Mouse (Mus musculus) adrenal gland, postnatal 14 days (tissue): Measurements from ENCODE around the gene Myl6b. TPM values are rescaled to one million over a fixed set of nuclear protein-coding genes. Genes with fewer than 3 reads are reported as not detected.
"Not testable (repeated sequence)": the region's sequence is repeated elsewhere in the genome, so short reads cannot be mapped to it uniquely, and the experiment has no call there.

Source experiments
- DNase-seq: peaks from one replicate; pipeline ENCODE4 v3.0.0; 2021; ENCODE audit warnings: mixed read lengths
- total RNA-seq: library from RNA; stranded (reverse); gene quantifications from 2 replicates; pipeline ENCODE4 v1.2.3, GENCODE M21; 2021

The Myl6b gene
- total RNA-seq, 1 experiment from 2014 or later: 5.0 TPM

DNA sequence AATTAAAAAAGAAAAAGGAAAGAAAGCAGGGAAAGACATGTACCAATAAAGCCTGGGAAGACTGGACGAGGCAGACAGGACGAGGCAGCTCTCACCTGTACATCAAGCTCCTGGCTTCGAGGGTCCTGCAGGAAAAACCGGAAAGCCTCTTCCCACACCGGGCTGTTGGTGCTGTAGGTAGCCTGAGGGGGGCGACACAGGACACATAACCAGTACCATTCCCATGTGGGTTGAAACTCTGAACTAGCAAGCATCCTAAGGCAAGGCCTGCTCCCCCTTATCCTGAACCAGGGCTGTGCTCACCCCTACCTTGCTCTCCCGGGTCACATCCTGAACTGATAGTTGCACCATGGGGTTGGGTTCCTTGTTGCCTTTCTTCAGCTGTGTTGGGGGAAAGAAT is 20.3 kb upstream of the Myl6b start:
- peak; percentile 71 for DNase-seq

DNA sequence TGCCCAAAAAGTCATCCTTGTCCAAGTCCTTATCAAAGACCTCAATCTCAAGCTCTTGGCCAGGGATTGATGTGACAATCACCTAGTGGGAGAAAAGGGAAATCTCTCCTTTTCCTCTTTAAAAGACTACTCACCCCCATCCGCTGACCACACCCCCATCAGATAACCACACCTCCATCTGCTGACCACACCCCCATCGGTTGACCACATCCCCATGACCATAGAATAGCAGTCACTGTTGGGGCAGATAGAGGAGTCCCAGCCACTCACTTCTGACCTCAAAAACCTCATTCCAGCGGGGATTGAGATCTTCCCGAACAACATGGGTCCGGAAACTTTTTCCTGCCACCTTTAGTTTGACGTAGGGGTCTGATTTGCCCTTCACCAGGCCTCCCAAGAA is 18.2 kb upstream of the Myl6b start:
- no peak for DNase-seq

DNA sequence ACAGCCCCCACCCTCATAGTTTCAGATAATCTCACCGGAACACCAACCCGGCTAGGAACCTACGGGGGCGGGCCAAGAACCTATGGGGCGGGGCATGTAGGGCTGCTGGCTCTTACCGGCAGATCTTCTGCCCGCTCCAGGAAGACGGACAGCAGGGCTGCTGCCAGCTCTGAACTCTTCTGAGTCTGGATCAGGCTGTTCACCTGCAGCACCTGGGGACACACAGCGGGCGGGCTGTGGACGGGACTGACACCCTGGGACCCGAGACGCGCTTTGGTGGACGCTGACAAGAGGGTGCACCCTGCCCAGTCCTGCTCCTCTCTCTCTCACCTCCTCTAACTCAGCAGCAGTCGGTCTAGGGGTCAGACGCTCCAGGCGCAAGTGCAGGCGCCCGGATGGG is 17.5 kb upstream of the Myl6b start:
- DNase-seq: no peak

DNA sequence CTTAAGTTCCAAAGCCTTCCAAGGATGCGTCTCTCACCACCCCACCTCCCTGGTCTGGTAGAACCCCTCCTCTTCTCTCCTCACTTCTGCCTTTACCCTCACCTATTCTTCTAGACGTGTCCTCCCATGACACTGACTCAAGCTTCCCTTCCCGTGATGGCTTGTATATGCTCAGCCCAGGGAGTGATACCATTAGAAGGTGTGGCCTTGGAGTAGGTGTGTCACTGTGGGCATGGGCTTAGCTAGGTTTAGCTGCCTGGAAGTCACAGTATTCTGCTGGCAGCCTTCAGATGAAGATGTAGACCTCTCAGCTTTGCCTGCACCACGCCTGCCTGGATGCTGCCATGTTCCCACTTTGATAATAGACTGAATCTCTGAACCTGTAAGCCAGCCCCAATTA is 16.6 kb upstream of the Myl6b start:
- DNase-seq: no peak

DNA sequence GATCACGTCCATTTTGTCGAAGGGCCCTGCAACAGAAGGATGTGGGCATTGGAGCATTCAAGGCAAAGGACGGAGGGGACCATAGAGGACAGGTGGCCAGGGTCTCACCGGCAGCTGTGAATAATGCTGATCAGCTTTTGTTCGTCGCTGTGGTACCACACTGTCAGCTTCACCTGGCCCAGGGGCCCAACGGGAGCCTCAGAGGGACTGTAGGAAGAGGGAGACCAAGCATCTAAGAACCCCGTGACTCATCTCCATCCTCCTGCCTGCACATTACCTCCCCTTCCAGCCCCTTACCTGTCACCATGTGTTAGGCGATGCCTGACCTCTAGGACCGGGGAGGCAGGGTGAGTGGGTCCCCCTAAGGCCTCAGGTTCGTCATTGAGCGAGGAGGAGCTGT is 13.3 kb upstream of the Myl6b start:
- no peak for DNase-seq

DNA sequence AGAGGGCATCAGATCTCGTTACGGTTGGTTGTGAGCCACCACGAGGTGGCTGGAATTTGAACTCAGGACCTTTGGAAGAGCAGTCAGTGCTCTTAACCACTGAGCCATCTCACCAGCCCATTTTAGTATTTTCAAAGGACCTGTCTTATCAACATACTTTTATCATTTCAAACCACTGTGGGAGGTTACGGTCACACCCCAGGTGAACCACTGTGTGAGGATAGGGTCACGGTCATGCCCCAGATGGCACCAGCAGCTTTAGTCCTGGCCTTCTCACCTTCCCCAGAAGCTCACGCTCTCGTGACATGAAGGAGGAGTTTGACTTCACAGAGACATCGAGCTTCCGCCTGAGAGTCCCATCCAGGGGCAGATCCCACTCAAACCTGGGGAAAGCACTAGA is 12.7 kb upstream of the Myl6b start:
- no peak for DNase-seq

DNA sequence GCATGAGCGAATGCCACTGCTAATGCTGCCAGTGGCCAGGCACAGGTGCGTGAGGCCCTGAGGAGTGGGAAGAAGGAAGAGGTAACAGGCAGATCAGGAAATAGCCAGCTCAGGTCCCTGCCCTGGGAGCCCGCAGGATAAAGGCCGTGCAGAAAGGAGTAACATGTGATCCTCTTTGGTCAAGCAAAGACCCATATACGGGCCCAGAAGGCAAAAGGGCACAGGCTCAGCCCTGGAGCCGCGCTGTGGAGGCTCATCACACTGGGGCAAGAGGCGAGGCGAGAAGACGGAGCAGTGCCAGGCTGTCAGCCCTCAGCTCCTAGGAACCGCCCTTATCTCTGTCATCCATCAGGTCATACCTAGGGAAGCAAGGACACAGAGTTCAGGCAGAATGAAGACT is 11.8 kb upstream of the Myl6b start:
- no peak for DNase-seq

DNA sequence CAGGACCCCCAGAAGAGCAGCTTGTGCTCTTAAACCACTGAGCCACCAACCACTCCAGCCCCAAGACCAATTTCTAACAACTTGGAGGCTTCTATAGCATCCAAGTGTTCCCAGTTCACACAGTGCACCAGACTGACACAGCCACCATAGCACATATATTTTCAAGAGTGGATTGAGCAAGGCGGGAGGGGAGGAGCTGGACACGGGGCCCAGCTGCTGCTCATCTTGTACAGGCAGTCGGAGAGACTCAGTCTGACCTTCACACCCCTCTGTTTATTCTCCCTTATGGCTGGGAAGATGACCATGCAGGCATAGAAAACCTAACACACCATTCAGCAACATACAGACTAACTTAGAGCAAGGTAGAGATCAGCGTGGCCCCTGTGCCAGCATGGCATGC is 11.3 kb upstream of the Myl6b start:
- DNase-seq: no peak

DNA sequence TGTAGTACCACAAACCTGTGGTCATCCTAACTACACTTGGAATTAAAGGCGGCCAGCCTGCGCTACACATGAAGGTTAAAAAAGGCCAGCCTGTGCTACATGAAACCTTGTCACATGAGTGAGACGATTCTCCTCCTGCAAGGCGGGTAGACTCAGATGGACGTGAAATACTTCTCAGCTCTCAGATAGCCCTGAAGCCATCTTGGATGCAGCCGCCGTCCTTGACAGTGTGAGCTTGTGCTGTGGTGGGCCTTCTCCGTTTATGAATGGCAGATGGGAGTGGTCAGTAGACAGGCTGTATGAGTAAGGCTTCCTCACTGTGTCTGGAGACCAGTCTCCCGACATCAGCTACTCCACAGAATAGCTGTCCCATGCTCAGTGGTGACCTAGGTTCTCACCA is 10.7 kb upstream of the Myl6b start:
- no peak for DNase-seq

DNA sequence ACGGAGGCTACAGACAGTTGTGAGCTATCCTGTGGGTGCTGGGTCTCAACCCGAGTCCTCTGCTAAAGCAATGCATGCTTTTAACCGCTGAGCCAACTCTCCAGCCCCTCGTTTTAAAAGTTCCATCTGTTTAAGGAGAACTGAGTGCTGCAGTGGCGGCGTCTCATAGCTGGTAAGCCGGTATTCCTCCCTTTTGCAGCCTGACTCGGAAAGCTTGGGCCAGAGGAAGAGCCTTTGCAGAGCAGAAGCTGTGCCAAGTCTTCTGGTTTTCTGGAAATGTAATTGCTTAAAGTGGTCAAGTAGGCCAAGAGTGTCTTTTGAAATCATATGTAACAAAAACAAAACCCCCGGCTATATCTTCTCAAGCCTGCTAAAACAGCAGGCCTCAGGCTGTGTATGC is 9.8 kb upstream of the Myl6b start:
- no peak for DNase-seq

DNA sequence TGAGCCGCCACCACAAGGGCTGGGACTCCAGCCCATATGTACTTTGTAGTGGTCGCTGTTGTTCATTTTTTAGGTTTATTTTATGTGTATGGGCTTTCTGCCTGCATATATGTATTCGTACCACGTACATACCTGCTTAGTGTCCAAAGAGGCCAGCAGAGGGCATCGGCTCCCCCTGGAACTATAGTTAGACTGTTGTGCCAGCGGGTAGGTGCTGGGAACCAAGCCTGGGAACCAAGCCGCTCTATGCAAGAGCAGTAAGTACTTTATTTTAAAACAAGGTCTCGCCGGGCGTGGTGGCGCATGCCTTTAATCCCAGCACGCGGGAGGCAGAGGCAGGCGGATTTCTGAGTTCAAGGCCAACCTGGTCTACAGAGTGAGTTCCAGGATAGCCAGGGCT is 7.5 kb upstream of the Myl6b start:
- no peak for DNase-seq

DNA sequence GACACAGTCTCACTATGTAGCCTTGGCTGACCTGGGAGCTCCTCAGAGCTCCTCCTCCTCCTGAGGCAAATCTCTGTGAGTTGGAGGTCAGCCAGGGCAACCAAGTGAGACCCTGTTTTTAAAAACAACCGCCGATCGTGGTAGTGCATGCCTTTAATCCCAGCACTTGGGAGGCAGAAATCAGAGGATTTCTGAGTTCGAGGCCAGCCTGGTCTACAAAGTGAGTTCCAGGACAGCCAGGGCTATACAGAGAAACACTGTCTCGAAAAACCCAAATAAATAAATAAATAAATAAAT is 6.8 kb upstream of the Myl6b start:
- DNase-seq: not testable (repeated sequence)

DNA sequence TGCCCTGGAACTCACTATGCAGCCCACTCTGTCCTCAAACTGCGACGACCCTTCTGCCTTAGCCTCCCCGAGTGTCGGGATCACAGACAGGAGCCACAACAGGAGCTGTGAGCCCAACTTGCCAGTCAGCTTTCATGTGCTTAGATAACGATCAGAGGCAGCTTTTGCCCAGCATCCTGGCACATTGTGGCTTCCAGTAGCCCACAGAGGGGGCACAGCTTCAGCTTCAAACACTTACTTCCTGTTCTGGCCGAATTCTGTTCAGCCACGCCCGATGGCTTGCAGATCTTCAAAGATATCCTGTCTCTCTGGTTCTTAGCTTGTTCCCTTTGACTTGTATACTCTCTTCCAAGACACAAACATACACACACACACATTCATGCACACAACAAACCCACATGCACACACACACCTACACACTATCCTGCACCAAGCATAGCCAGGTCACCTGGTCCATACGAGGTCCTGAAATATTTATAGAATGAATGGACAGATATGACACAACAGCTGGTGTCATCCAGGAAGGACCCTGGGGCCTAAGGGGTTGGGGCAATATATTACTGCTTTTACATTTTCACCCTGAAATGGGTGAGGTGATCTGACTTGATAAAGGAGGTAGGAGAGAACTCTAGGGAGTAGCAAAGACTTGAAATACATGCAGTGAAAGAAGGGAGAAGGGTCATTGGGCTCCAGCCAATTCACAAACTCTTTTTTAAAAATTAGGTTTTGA is 6.3 kb upstream of the Myl6b start:
- no peak for DNase-seq

DNA sequence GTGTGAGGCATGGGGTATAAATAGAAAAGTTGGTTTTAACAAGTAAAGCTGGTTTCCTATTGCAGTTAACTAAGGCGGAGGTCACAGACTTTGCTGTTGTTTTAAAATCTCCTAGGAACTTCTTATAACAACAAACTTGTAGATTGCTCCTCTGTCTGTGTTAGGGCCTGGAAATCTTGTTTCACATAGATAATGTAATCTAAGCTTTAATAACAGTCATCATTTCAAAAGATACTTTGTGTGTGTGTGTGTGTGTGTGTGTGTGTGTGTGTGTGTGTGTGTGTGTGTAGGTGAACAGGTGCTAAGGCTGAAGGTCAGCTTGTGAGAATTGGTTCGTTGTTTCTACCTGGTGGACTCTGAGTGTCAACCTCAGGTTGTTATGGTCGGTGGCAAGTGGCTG is 5.5 kb upstream of the Myl6b start:
- DNase-seq: no peak

DNA sequence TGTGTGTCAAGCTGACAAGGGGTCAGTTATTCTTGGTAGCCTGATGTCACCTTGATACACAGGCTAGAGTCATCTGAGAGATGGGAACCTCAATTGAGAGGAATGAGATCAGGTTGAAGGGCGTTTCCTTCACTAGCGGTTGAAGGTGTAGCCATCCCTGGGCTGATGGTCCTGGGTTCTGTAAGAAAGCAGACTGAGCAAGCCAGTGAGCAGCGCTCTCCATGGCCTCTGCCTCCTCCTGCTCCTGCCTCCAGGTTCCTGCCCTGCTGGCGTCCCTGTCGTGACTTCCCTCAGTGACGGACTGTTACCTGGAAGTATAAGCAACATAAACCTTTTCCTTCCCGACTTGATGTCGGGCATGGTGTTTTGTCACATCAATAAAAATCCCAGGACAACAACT is 5.0 kb upstream of the Myl6b start:
- DNase-seq: no peak

DNA sequence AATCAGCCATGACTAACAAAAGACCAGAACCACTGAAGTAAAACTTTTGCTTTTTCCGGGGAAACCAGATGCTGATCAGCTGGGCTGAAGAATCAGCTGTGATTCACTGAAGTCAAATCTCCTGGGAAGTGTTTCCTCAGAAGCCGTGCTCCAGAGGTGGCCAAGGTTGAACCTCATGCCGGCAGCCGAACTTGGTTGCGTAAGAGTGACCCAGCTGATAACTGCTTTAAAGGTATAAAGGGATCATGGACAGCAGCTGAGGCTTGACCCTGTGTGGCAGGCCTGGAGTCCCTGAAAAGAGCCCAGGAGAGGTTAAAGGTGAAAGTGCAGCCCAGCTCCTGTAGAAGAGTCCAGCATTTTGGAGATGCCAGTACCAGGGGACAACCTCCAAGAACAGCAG is 3.9 kb upstream of the Myl6b start:
- peak; percentile 83 for DNase-seq

DNA sequence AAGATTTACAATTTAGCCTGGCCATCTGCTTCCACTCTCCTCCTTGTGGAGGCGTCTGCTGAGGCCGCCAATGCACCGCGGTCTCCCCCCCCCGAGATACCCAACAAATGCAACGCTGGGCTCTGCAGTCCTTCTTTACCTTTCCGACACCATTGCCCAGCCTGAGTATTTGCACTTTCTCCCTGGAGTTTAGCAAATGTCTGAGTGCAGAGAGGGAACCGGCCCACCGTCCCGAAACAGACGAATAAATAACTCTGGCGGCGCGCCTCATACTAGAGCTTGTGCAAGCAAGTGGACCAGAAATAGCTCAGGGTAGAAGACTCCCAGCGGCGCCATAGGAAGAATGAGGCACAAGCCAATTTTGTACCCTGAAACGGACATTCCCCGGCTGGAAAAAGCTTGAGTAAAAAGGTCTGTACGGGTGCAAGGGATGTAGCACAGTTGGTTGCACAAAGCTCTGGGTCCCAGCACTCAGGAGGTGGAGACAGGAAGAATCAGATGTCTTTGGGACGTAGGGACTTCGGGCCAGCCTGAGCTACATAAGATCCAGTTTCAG is 709 bp upstream of the Myl6b start:
- peak; percentile 77 for DNase-seq

DNA sequence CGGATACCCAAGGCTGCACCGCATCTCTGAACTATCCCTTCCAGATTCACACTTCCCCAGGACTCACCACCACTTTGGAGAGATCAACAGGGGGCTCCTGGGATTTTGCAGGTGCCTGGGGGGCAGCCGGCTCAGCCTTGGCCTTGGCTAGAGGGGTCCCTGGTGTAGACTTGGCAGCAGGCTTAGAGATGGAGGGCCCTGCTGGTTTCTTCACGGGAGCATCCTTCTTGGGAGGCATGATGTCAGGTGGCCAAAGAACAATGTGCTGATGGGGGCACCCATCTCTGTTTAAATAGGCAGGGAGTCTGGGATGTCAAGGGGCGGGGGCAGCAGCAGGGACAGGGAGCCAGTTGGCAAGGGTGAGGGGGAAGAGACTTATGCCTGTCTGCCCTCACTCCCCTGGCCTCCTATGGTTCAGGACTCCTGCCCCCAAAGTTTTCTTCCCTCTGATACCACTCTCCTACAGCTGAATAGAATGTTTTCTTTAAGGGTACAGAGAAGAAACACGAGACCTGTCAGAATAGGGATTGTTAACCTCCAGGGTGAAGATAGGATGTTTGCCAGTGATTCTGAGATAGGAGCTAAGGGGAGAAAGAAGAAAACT is 1.2 kb downstream of the Myl6b start:
- no peak for DNase-seq

DNA sequence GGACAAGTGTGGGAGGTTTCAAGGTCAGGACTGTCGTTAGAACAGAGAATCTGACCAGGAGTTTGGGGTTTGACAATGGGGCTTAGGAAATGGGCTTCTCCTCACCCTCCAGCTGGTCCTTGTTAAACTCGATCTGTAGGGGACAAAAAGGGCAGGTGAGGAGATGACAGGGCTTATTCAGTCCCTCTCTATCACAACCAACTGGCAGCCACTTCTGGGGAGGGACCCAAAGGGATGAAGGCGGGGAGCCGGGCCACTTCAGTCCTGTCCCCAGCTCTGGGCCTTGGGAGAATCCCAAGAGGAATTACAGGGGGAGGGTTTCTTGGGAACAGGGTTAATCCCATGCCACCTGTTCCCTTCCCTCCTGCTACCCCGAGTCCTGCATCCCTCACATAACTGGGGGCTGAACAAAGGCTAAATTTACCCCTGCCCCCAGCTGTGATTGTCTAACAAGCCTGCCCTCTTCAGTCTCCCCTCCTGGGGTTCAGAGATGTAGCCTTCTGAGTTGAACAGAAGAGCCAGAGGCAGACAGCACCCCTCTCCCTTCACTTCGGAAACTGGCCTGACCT is 1.9 kb downstream of the Myl6b start:
- no peak for DNase-seq

DNA sequence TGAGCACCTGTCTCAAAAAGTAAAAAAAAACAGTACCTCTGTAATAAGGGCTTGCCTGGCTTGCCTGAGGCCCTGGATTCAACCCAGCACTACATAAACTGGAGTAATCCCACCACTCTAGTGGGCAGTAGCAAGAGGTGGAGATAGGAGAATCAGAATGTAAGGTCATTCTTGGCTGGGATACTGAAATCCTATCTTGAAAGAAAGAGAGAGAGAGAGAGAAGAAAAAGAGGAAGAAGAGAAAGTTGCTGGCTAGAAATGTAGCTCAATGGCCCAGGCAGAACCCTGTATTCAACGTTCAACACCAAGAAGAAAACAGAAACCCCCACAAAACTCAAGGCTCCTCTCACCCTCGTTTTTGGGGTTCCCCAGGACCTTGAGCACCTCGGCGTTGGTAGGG is 2.6 kb downstream of the Myl6b start:
- no peak for DNase-seq

DNA sequence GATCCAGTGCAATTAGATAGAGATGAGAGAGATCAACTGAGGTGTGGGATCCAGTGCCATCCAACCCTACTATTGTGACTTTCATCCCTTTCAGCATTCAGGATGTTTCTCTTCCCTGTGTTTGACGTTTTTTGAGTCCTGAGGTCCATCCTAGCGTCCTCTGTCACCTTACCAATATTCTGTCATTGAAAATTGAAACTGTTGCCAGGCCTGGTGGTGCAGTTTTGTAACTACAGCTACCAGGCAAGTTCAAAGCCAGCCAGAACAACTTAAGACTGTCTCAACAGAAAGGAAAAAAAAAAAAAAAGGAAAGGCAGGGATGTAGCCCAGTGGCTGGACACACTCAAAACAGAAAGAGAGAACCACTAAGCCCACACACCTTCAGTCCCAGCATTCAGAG is 3.2 kb downstream of the Myl6b start:
- DNase-seq: no peak

DNA sequence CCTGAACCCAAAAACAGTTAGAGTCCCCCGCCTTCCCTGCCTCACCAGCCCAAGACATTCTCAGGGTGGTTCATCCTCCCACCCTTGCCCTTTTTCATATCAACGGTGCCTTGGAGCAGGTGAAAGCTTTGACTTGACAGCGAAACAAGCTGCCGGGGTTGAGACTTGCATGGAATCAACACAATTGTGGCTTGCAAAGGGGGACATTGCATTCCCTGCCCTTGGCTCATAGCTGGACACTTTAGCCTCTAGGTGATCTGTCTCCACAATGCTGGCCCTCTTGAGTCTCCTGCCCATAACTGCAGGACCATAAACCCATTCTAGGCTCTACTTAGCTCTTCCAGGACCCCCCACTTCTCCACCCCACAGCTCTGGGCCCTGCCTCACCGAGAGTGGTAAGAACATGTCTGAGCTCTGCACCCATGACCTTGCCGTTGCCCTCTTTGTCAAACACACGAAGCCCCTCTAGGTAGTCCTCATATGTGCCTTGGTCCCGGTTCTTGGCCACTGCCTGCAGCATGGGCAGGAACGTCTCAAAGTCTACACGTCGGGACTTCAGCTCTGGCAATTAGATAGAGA is 3.7 kb downstream of the Myl6b start:
- DNase-seq: no peak
